Mouse (Mus musculus): ENCODE data around the gene Golph3l. TPM values are rescaled to one million over a fixed set of nuclear protein-coding genes. Genes with fewer than 3 reads are reported as not detected.
A peak's percentile ranks its signal among the peaks of the same experiment; 100 is the strongest.
"Not testable (repeated sequence)": the region's sequence is repeated elsewhere in the genome, so short reads cannot be mapped to it uniquely, and the experiment has no call there.

Gene Golph3l
- polyA plus RNA-seq (2015; fragmentation: Nextera tagmentation; extraction: Ambion mirVana) = 25.8 and 26.8 TPM in 2 replicates

- Histone ChIP-seq H3K36me3 (peaks cover 12% of the 10 kb centered on the region), H3K4me1 (replicated peaks) (peaks cover 15% of the 10 kb centered on the region), H3K4me2 (peak within 1 kb of the TSS; percentile 60), H3K27me3 (no peaks in the 10 kb centered on the region), H3K9me3 (no peaks in the 10 kb centered on the region), H3K27ac (replicated peaks) (peak within 1 kb of the TSS; percentile 77), H3K9ac (peak within 1 kb of the TSS; percentile 75), H3K4me3 (peak within 1 kb of the TSS; percentile 86)
- ATAC-seq (ENCODE audit: low FRiP score, low read depth) = peak; percentile 100
- WGBS = under 1% methylated on average over 12 of the region's 12 CpGs
These were observed at the start of gene Golph3l for GRCm38 (mm10) chr3:95588604-95589086. TSS of gene Golph3l (plus strand) at chr3:95588934.

DNA sequence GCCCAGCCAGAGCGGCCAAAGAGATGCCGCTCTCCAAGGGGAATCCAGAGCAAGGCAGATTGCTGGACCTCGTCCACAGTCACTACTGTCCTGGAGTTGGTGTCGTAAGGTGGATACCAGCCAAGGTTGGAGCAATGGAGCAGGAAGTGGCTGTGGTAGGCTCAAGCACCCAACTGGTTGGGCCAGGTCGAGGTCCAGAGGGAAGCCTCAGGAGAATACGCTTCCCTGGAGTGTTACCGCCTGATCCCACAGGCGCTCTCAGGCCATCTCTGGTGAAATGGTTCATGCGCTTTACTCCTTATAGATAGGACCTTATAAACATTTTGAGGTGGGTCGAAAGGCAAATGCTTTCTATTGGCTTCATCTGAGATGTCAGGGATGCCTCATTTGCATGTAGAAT is 49.8 kb upstream of the Golph3l start:
- no peak overlapping the region for H3K27ac ChIP-seq (replicated peaks)
- WGBS = 90% methylated on average over 10 of the region's 10 CpGs
- no peaks in the 10 kb centered on the region for H3K27me3 ChIP-seq
- no peak for ATAC-seq (ENCODE audit: low FRiP score, low read depth)
- H3K4me3 ChIP-seq = no peak overlapping the region
- H3K4me2 ChIP-seq = no peak overlapping the region
- H3K9ac ChIP-seq = no peak overlapping the region
- H3K9me3 ChIP-seq = no peaks in the 10 kb centered on the region
- no peaks in the 10 kb centered on the region for H3K4me1 ChIP-seq (replicated peaks)
- H3K36me3 ChIP-seq = no peaks in the 10 kb centered on the region

DNA sequence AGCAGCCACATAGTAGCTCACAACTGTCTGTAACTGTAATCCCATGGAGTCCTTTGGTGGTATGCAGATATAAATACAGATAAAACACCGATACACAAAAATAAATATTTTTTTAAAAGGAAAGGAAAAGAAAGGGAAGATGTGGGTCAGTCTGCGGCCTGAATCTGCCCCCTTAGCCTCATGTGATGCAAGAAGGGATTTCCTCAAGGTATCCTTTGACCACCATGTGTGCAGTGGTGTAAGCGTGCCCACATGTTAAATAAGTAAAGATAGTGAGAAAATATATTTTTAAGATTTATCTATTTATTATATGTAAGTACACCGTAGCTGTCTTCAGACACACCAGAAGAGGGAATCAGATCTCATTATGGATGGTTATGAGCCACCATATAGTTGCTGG is 48.9 kb upstream of the Golph3l start:
- Histone ChIP-seq H3K36me3 (no peaks in the 10 kb centered on the region), H3K4me3 (no peak overlapping the region), H3K9me3 (no peaks in the 10 kb centered on the region), H3K4me1 (replicated peaks) (no peaks in the 10 kb centered on the region), H3K27ac (replicated peaks) (no peak overlapping the region), H3K27me3 (no peaks in the 10 kb centered on the region), H3K4me2 (no peak overlapping the region), H3K9ac (no peak overlapping the region)
- no peak for ATAC-seq (ENCODE audit: low FRiP score, low read depth)
- WGBS = 96% methylated on average over 4 of the region's 4 CpGs

DNA sequence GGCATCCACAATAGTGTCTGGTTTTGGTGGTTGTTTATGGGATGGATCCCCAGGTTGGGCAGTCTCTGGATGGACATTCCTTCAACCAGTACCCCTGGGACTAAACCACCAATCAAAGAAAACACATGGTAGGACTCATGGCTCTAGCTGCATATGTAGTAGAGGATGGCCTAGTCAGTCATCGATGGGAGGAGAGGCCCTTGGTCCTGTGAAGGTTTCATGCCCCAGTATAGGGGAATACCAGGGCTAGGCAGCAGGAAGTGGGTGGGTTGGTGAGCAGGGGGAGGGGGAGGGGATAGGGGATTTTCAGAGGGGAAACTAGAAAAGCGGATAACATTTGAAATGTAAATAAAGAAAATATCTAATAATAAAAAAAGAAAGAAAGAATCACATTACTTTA is 47.5 kb upstream of the Golph3l start:
- 88% methylated on average over 2 of the region's 2 CpGs for WGBS
- not testable (repeated sequence) for H3K4me2 ChIP-seq; H3K27me3 ChIP-seq; ATAC-seq (ENCODE audit: low FRiP score, low read depth); H3K9ac ChIP-seq; H3K4me3 ChIP-seq; H3K36me3 ChIP-seq; H3K9me3 ChIP-seq; H3K27ac ChIP-seq (replicated peaks); H3K4me1 ChIP-seq (replicated peaks)

DNA sequence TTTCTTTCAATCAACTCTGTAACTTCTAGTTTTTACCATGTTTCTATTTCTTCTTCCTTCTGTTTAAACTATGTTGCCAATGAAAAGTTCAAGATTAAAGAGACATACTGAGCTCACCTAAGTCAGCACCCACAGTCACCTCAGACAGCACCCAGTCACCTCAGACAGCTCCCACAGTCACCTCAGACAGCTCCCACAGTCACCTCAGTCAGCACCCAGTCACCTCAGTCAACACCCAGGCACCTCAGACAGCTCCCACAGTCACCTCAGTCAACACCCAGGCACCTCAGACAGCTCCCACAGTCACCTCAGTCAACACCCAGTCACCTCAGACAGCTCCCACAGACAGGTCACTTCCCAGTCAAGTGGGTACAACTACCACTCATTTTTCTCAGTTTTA is 46.6 kb upstream of the Golph3l start:
- H3K27me3 ChIP-seq = no peaks in the 10 kb centered on the region
- H3K9me3 ChIP-seq = no peaks in the 10 kb centered on the region
- no peak overlapping the region for H3K4me2 ChIP-seq
- no peak overlapping the region for H3K9ac ChIP-seq
- no peak overlapping the region for H3K4me3 ChIP-seq
- no peak for ATAC-seq (ENCODE audit: low FRiP score, low read depth)
- no peaks in the 10 kb centered on the region for H3K36me3 ChIP-seq
- no peaks in the 10 kb centered on the region for H3K4me1 ChIP-seq (replicated peaks)
- H3K27ac ChIP-seq (replicated peaks) = no peak overlapping the region

DNA sequence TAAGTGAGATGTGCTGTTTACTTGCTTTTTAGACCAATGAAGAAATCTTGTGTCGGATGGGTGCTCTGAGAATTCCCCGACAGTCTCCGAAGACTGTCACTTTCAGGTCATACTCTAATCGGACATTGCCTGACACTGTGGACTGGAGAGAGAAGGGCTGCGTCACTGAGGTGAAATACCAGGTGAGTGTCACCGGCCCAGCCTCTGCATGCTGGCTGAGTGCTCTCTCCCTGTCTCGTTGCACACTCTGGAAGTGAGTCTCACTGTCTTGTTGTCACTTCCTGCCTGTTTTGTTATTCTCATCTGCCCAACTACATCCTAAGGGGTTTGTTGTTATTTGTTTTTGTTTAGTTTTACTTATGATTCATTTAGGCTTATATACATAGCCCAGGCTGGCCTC is 45.8 kb upstream of the Golph3l start:
- H3K4me3 ChIP-seq = no peak overlapping the region
- no peaks in the 10 kb centered on the region for H3K36me3 ChIP-seq
- ATAC-seq (ENCODE audit: low FRiP score, low read depth) = no peak
- H3K27me3 ChIP-seq = no peaks in the 10 kb centered on the region
- WGBS = 80% methylated on average over 7 of the region's 7 CpGs
- H3K27ac ChIP-seq (replicated peaks) = no peak overlapping the region
- H3K4me1 ChIP-seq (replicated peaks) = no peaks in the 10 kb centered on the region
- H3K4me2 ChIP-seq = no peak overlapping the region
- no peak overlapping the region for H3K9ac ChIP-seq
- H3K9me3 ChIP-seq = no peaks in the 10 kb centered on the region

DNA sequence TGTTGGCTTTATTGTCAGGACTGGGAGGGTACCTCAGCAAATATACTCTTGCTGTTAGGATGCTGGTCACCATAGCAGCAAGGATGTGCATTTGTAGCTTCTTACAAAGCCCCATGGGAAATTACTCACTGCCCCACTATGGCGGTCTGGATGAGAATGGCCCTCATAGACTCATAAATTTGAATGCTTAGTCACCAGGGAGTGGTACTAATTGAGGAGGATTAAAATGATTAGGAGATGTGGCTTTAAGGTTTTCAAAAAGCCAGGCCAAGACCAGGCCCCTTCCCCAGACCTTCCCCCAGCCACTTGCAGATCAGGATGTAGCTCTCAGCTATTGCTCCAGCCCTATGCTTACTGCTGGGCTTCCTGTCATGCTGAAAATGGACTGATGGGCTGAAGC is 38.6 kb upstream of the Golph3l start:
- H3K36me3 ChIP-seq = no peaks in the 10 kb centered on the region
- no peak overlapping the region for H3K9ac ChIP-seq
- H3K9me3 ChIP-seq = no peaks in the 10 kb centered on the region
- H3K4me1 ChIP-seq (replicated peaks) = no peaks in the 10 kb centered on the region
- no peak for ATAC-seq (ENCODE audit: low FRiP score, low read depth)
- no peak overlapping the region for H3K4me2 ChIP-seq
- H3K4me3 ChIP-seq = no peak overlapping the region
- 65% methylated on average over 1 of the region's 1 CpGs for WGBS
- no peaks in the 10 kb centered on the region for H3K27me3 ChIP-seq
- no peak overlapping the region for H3K27ac ChIP-seq (replicated peaks)

DNA sequence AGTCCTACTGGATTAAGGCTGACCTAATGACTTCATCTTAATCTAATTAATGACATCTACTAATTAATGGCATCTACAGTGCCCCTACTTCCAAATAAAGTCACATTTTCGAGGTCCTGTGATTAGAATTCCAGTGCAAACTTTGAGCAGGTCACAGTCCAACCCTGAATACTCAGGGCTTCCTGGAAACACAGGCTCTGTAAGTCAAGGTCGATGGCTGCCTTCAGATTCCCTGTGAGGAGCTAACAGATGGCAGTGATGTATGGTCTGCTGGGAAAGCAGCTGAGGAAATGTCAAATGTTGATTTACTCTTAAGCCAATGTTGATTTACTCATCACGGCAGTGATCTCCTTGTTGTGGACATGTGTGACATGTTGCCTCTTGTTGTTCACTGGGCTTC is 34.7 kb upstream of the Golph3l start:
- Histone ChIP-seq H3K27ac (replicated peaks) (no peak overlapping the region), H3K27me3 (no peaks in the 10 kb centered on the region), H3K4me3 (no peak overlapping the region), H3K4me2 (no peak overlapping the region), H3K9ac (no peak overlapping the region), H3K4me1 (replicated peaks) (no peaks in the 10 kb centered on the region), H3K36me3 (no peaks in the 10 kb centered on the region), H3K9me3 (no peaks in the 10 kb centered on the region)
- WGBS = 72% methylated on average over 3 of the region's 3 CpGs
- ATAC-seq (ENCODE audit: low FRiP score, low read depth) = no peak

GRCm38 (mm10) chr3:95559437-95559836 is 29.3 kb upstream of the Golph3l start, which contains the start of gene Hormad1:
TSS of gene Hormad1 (plus strand) at chr3:95559677.
- Histone ChIP-seq H3K27ac (replicated peaks) (no peak within 1 kb of the TSS), H3K9ac (no peak within 1 kb of the TSS), H3K4me2 (no peak within 1 kb of the TSS), H3K4me3 (no peak within 1 kb of the TSS), H3K36me3 (no peaks in the 10 kb centered on the region), H3K27me3 (no peaks in the 10 kb centered on the region), H3K4me1 (replicated peaks) (no peaks in the 10 kb centered on the region), H3K9me3 (no peaks in the 10 kb centered on the region)
- no peak for ATAC-seq (ENCODE audit: low FRiP score, low read depth)
- WGBS = 91% methylated on average over 27 of the region's 27 CpGs

- ATAC-seq (ENCODE audit: low FRiP score, low read depth) = no peak
- Histone ChIP-seq H3K27ac (replicated peaks) (no peak overlapping the region), H3K9ac (no peak overlapping the region), H3K9me3 (no peaks in the 10 kb centered on the region), H3K4me3 (no peak overlapping the region), H3K27me3 (no peaks in the 10 kb centered on the region), H3K4me2 (no peak overlapping the region), H3K36me3 (no peaks in the 10 kb centered on the region), H3K4me1 (replicated peaks) (no peaks in the 10 kb centered on the region)
- 93% methylated on average over 3 of the region's 3 CpGs for WGBS
These were observed 28.0 kb upstream of the Golph3l start for GRCm38 (mm10) chr3:95560738-95561137.

DNA sequence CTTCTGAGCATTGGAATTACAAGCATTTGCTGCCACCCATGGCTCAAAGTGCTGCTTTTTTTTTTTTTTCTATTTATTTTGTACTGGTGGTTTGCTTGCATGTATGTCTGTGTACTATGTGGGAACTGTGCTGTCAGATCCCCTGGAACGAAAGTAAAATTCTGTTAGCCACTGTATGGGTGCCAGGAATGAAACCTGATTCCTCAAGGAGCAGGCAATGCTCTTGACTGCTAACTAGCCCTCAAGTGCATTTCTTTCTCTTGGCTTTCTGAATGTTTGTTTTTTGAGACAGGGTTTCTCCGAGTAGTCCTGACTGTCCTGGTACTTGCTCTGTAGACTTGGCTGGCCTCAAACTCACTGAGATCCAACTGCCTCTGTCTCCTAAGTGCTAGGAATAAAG is 26.9 kb upstream of the Golph3l start:
- Histone ChIP-seq H3K27ac (replicated peaks) (no peak overlapping the region), H3K4me2 (no peak overlapping the region), H3K9me3 (no peaks in the 10 kb centered on the region), H3K4me3 (no peak overlapping the region), H3K9ac (no peak overlapping the region), H3K27me3 (no peaks in the 10 kb centered on the region), H3K4me1 (replicated peaks) (no peaks in the 10 kb centered on the region), H3K36me3 (no peaks in the 10 kb centered on the region)
- WGBS = 82% methylated on average over 2 of the region's 2 CpGs
- ATAC-seq (ENCODE audit: low FRiP score, low read depth) = no peak

DNA sequence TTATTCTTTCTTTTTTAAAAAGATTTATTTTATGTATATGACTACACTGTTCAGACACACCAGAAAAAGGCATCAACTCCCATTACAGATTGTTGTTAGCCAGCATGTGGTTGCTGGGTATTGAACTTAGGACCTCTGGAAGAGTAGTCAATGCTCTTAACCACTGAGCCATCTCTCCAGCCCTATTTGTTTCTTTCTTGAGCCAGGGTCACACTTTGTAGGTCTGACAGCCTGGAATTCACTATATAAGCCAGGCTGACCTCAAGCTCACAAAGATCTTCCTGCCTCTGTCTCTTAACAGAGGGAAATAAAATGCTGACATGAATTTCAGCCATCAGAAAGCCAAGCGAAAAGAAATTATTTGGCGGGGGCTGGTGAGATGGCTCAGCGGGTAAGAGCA is 19.1 kb upstream of the Golph3l start:
- no peak for ATAC-seq (ENCODE audit: low FRiP score, low read depth)
- Histone ChIP-seq H3K27ac (replicated peaks) (no peak overlapping the region), H3K9ac (no peak overlapping the region), H3K36me3 (no peaks in the 10 kb centered on the region), H3K4me1 (replicated peaks) (no peaks in the 10 kb centered on the region), H3K4me3 (no peak overlapping the region), H3K9me3 (no peaks in the 10 kb centered on the region), H3K4me2 (no peak overlapping the region), H3K27me3 (no peaks in the 10 kb centered on the region)
- 97% methylated on average over 3 of the region's 3 CpGs for WGBS
